Mouse (Mus musculus): ENCODE measurements at regions not wholly inside any gene's neighbourhood (a gene's known extent, or its start where the extent isn't known, plus 50 kb on each side); places are given as distances from the start of the nearest gene placed in this dataset.

DNA sequence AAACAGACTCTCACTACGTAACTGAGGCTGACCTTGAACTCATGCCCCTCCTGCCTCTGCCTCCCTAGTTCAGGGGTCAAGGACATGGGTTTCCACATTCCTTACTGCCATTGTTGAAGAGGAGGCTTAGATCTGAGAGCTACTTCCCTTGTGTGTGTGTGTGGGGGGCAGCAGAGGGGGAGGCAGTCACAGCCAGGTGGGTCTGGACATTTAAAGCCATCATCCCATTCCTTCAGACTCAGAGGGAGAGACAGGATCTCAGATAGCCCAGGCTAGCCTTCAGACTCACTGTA lies 114.5 kb upstream of the Med13l start:
- TF ChIP-seq POLR2A (IDR thresholded peaks at IDR 0.05; ENCODE audit: insufficient read depth, low read depth, low read length): no peak
- no peak for TF ChIP-seq CTCF (IDR thresholded peaks at IDR 0.05; ENCODE audit: insufficient read depth, low read depth, low read length)
